Mouse (Mus musculus) hindbrain, embryonic 15.5 days (tissue): ENCODE data around the gene Gm20503. TPM values are rescaled to one million over a fixed set of nuclear protein-coding genes. Genes with fewer than 3 reads are reported as not detected.

ENCODE experiments used
- ATAC-seq: fragments of 200-750 bp; cut with Nextera tagmentation; 2 replicates; pipeline ENCODE4 v1.8.0; 2017; ENCODE audit warnings: low read depth, moderate number of reproducible peaks, moderate TSS enrichment; ENCODE audit not compliant: low FRiP score
- H3K27ac ChIP-seq: fragments of 300-500 bp; sonication (generic); replicated peaks from 2 replicates; pipeline ENCODE4 v1.5.1; 2015; ENCODE audit warnings: mild to moderate bottlenecking, inconsistent platforms
- H3K27me3 ChIP-seq: fragments of 300-500 bp; sonication (generic); 2 replicates; pipeline ENCODE4 v1.6.1; 2015; ENCODE audit warnings: control low read depth, inconsistent platforms
- H3K36me3 ChIP-seq: fragments of 300-500 bp; sonication (generic); 2 replicates; pipeline ENCODE4 v1.6.1; 2015; ENCODE audit warnings: control low read depth, inconsistent platforms
- H3K4me1 ChIP-seq: fragments of 300-500 bp; sonication (generic); replicated peaks from 2 replicates; pipeline ENCODE4 v1.6.1; 2015; ENCODE audit warnings: control low read depth, inconsistent platforms
- H3K4me2 ChIP-seq: fragments of 300-500 bp; sonication (generic); 2 replicates; pipeline ENCODE4 v1.6.1; 2015; ENCODE audit warnings: moderate library complexity, mild to moderate bottlenecking, inconsistent platforms
- H3K4me3 ChIP-seq: fragments of 300-500 bp; sonication (generic); 2 replicates; pipeline ENCODE4 v1.5.1; 2015; ENCODE audit warnings: mild to moderate bottlenecking, inconsistent platforms
- H3K9ac ChIP-seq: fragments of 300-500 bp; sonication (generic); 2 replicates; pipeline ENCODE4 v1.6.1; 2015; ENCODE audit warnings: inconsistent platforms
- H3K9me3 ChIP-seq: fragments of 300-500 bp; sonication (generic); 2 replicates; pipeline ENCODE4 v1.6.1; 2016; ENCODE audit warnings: control low read depth, inconsistent platforms
- WGBS: fragments of 180-500 bp; shearing (Covaris S2); methylation state at CpG from one replicate; pipeline ENCODE4 v1.1.7; 2015; 5-methylcytosine and 5-hydroxymethylcytosine counted together
- polyA plus RNA-seq: library from polyadenylated mRNA; unstranded; fragments of >200 nt; fragmentation: Nextera tagmentation; extraction: Ambion mirVana; gene quantifications from 2 replicates; pipeline ENCODE4 v1.2.1, GENCODE M21; 2015

Gm20503 gene
- polyA plus RNA-seq, 1 experiment from 2014 or later, result 8.9 TPM

DNA sequence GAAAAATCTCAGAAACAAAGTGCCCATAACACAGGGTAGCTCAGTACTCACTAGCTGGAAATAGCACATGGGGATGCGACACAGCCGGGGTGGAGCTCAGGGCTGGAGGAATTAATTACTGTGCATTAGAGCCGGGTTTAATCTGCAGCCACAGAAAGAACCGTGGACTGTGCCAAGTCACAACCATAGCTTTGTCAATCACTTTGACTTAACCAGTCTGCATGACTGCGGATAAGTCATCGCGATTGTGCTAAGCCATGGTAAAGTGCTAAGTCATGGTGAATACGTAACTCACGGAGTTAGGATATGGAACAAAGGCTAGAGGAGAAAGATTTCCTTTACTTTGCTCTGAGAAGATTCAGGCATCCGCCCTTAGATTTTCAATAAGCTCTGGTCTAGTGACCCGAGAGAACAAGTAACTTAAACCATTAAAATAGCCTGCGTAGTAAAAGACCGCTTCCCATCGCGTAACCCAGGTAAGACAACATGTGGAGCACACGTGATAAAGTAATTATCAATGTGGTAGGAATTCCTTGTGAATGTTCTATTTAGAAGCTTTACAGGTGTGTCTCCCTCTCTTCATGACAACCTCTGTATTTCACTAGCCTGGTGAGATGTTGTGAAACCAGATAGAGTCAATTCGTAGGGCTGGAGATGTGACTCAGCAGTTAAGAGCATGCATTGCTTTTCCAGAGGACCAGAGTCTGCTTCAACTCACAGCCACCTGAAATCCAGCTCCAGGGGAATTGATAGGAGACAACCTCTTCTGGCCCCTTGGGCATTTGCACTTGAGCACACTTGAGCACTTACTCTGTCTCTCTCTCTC lies 12.2 kb upstream of the Gm20503 start:
- Histone ChIP-seq H3K9ac (no peak overlapping the region), H3K4me2 (no peak overlapping the region), H3K27ac (no peak overlapping the region), H3K36me3 (no peaks in the 10 kb centered on the region), H3K4me3 (no peak overlapping the region), H3K4me1 (no peaks in the 10 kb centered on the region; the same call in 1 of the 2 replicates), H3K9me3 (no peaks in the 10 kb centered on the region), H3K27me3 (no peaks in the 10 kb centered on the region)
- WGBS, result 85% methylated on average over 17 of the region's 17 CpGs
- no peak for ATAC-seq

DNA sequence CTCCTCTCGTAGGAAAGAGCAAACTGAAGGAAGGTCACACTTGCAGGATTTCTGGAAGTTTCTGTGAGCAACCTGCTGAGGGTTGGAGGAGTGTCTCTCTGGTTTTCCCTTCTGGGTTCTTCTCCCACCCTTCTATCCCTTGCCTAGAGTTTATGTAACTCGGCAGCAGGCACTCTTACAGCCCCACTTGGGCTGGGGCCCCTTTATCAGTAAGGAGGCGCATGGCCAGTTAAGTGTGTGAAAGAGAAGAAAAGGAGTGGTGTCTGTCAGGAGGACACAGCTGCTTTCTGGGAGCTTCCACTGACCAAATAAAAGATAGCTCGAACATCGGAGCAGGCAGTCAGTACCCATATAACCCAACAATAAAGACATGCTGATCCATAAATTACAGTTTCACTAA lies 10.8 kb upstream of the Gm20503 start:
- Histone ChIP-seq H3K9ac (no peak overlapping the region), H3K4me1 (no peaks in the 10 kb centered on the region; the same call in 1 of the 2 replicates), H3K4me2 (no peak overlapping the region), H3K27ac (no peak overlapping the region), H3K9me3 (no peaks in the 10 kb centered on the region), H3K27me3 (no peaks in the 10 kb centered on the region), H3K4me3 (no peak overlapping the region), H3K36me3 (no peaks in the 10 kb centered on the region)
- WGBS, result 81% methylated on average over 5 of the region's 5 CpGs
- no peak for ATAC-seq

DNA sequence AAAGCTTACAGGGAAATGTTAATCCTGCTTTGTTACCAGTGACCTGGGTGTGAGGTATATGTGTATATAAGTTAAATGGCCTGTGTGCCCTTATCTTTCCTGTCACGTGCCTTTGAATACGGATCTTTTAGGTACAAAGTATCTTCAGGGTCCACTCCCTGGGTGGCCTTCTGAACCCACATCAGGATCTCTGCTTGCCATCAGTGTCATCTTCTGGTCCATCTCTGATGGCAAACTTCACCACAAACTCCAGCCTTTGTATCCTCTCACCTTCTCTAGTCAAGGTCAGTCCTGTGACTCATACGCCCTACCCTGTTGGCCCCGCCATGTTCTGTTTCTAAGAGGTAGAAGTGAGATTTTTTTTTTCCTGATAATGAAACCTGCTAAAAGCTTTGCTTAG lies 8.2 kb upstream of the Gm20503 start, which contains the start of gene Dnajc25:
TSS of gene Dnajc25 (plus strand) at position 301 of the 400 bp plus-strand sequence.
- H3K4me1 ChIP-seq, result no peaks in the 10 kb centered on the region
- H3K9ac ChIP-seq, result no peak within 1 kb of the TSS
- no peak within 1 kb of the TSS for H3K4me3 ChIP-seq
- no peak within 1 kb of the TSS for H3K27ac ChIP-seq
- H3K4me2 ChIP-seq, result no peak within 1 kb of the TSS
- WGBS, result 93% methylated on average over 4 of the region's 4 CpGs
- H3K36me3 ChIP-seq, result no peaks in the 10 kb centered on the region
- ATAC-seq, result no peak
- H3K9me3 ChIP-seq, result no peaks in the 10 kb centered on the region
- H3K27me3 ChIP-seq, result no peaks in the 10 kb centered on the region

DNA sequence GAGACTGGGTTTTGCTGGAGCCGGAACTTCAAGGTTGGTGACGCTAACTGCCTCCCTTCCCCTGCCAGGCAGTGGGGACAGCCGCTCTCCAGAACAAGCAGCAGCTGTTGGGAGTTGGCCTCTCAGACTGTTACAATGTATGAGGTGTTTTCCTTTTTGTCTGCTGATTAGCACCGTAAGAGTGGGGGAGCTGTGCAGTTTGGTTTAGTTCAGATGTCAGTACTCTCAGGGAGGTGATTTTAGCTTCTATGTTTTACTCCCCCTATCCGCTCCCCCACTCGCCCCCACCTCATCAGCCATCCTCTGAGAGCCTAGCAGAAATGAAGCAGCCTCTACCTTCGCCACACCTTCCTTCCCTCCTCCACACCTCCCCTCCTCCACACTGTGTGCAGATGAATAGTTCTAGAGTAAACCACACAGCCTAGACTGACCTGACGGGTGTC lies 7.7 kb upstream of the Gm20503 start:
- Histone ChIP-seq H3K36me3 (no peaks in the 10 kb centered on the region), H3K4me3 (no peak overlapping the region), H3K4me2 (no peak overlapping the region), H3K9ac (no peak overlapping the region), H3K9me3 (no peaks in the 10 kb centered on the region), H3K27ac (no peak overlapping the region), H3K4me1 (no peaks in the 10 kb centered on the region), H3K27me3 (no peaks in the 10 kb centered on the region)
- ATAC-seq, result no peak
- 82% methylated on average over 8 of the region's 8 CpGs for WGBS

DNA sequence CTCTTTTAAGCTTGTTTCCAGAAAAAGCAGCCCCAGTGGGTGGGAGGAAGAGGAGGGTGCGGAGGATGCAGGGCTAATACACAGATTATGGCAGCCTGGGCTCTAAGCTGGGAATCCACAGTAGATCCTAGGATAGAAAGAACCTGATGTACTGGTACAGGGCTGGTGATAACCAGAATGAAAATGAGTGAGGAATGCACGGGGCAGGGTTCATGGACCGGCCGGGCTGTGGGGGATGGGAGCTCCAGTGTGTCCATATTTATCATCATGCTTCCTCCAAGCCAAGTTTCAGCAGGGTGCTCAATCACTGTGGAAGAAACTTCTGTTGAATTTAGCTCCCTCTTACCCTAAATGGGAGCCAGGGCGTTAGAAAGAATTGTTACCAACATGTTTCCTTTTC lies 5.9 kb upstream of the Gm20503 start:
- no peak overlapping the region for H3K4me3 ChIP-seq
- H3K27me3 ChIP-seq, result no peaks in the 10 kb centered on the region
- no peak overlapping the region for H3K9ac ChIP-seq
- H3K36me3 ChIP-seq, result no peaks in the 10 kb centered on the region
- ATAC-seq, result no peak
- no peaks in the 10 kb centered on the region for H3K4me1 ChIP-seq
- no peaks in the 10 kb centered on the region for H3K9me3 ChIP-seq
- WGBS, result 76% methylated on average over 5 of the region's 5 CpGs
- no peak overlapping the region for H3K27ac ChIP-seq
- H3K4me2 ChIP-seq, result no peak overlapping the region

DNA sequence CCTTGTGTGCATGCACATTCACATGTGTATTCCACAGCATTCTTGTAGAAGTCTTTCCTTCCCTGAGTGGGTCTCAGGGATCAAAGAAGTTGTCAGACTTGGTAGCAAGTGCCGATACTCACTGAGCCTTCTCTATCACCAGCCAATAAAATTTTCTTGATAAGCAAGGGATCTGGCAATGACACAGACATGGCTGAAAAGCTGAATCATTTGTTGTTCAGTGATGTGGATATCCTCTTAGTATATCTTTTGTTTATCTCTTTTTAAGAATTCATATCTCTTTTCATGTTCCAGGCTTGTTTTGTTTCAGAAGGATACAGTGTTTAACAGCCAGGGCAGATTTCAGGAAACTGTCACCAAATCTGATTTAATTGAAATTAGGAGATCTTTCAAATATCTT lies 4.3 kb upstream of the Gm20503 start:
- ATAC-seq, result no peak
- no peak overlapping the region for H3K9ac ChIP-seq
- H3K27me3 ChIP-seq, result no peaks in the 10 kb centered on the region
- no peak overlapping the region for H3K4me2 ChIP-seq
- 83% methylated on average over 1 of the region's 1 CpGs for WGBS
- no peaks in the 10 kb centered on the region for H3K9me3 ChIP-seq
- no peaks in the 10 kb centered on the region for H3K36me3 ChIP-seq
- no peak overlapping the region for H3K4me3 ChIP-seq
- H3K27ac ChIP-seq, result no peak overlapping the region
- peaks cover 5% of the 10 kb centered on the region; the same call in 1 of the 2 replicates for H3K4me1 ChIP-seq

DNA sequence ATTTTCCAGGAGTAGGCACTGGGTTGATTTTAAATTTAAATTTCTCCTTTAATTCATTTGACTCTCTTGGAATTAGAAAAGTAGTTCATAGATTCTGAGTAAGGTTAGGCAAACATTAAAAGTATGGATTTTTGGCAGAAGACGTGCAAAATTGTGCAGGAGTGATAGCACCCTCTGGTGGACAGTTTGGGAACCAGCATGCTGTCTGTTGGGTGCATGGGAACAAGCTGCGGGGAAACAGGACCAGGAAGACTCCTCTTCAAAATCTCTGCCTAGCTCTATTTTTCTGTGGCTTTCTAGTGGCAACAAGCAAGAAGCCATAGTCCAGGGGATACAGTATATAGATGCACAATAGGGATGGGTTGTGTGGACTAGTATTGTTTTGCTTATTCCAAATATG lies 3.3 kb upstream of the Gm20503 start:
- H3K9me3 ChIP-seq, result no peaks in the 10 kb centered on the region
- 5% methylated on average over 2 of the region's 2 CpGs for WGBS
- no peak overlapping the region for H3K4me2 ChIP-seq
- H3K27me3 ChIP-seq, result no peaks in the 10 kb centered on the region
- no peaks in the 10 kb centered on the region for H3K36me3 ChIP-seq
- no peak overlapping the region for H3K27ac ChIP-seq
- H3K4me3 ChIP-seq, result no peak overlapping the region
- no peak for ATAC-seq
- no peak overlapping the region for H3K9ac ChIP-seq
- H3K4me1 ChIP-seq, result peaks cover 15% of the 10 kb centered on the region

DNA sequence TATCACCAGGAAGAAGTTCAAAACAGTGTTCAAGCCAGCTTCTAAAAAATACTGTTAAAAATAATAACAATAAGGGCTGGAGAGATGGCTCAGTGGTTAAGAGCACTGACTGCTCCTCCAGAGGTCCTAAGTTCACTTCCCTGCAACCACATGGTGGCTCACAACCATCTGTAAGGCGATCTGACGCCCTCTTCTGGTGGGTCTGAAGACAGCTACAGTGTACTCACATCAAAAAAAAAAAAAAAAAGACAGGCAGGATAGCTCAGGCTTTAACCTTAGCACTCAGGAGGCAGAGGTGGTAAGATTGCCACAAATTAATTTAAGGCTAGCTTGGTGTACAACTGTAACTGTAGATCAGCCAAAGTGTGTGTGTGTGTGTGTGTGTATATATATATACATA lies 2.4 kb upstream of the Gm20503 start:
- ATAC-seq, result no peak
- Histone ChIP-seq H3K27ac (no peak overlapping the region), H3K9ac (no peak overlapping the region), H3K4me1 (peaks cover 24% of the 10 kb centered on the region), H3K4me2 (no peak overlapping the region), H3K4me3 (no peak overlapping the region), H3K9me3 (no peaks in the 10 kb centered on the region), H3K36me3 (no peaks in the 10 kb centered on the region), H3K27me3 (no peaks in the 10 kb centered on the region)
- 2% methylated on average over 2 of the region's 2 CpGs for WGBS

DNA sequence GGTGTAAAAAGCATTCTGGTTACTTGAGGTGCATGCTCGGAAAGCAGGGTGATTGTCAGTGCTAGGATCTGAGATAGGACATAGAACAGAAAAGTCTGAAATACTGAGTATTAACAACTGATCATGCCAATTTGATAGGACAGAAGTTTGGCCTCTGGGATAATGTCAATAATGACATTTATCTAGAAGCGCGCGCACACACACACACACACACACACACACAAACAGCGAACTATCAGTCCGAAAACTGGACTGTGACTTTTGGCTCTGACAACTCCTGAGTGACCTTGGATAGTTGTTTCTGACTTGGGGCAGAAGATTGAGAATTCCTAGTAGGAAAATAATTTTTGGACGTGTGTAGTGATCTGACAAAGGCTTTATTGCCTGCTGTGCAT lies 793 bp downstream of the Gm20503 start:
- Histone ChIP-seq H3K4me1 (peaks cover 27% of the 10 kb centered on the region), H3K36me3 (no peaks in the 10 kb centered on the region), H3K9ac (peak overlapping the region; percentile 85), H3K9me3 (no peaks in the 10 kb centered on the region), H3K4me2 (peak overlapping the region; percentile 63), H3K4me3 (peak overlapping the region; percentile 78), H3K27me3 (no peaks in the 10 kb centered on the region), H3K27ac (no peak overlapping the region)
- ATAC-seq, result no peak
- 32% methylated on average over 7 of the region's 7 CpGs for WGBS

DNA sequence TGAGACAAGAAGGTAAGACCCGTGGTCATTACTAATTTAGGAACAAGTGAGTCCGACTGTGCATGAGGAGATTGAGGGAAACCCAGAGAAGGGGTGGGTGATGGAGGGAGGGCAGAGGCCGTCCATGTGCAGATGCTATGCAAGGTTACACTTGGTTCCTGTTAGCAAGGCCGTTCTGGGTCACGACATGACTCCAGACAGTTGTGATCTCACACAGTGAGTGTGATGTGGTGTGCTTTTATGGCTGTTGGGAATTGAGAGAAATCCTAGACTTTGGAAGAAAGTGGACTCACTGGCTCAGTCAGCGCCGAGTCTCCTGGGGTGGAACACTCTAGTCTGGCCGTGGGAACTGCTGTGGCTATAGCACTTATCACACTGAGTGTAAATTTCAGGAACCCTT lies 3.2 kb downstream of the Gm20503 start:
- Histone ChIP-seq H3K4me2 (no peak overlapping the region), H3K27me3 (no peaks in the 10 kb centered on the region), H3K4me1 (peaks cover 27% of the 10 kb centered on the region), H3K36me3 (no peaks in the 10 kb centered on the region), H3K4me3 (no peak overlapping the region), H3K9ac (no peak overlapping the region), H3K27ac (no peak overlapping the region), H3K9me3 (no peaks in the 10 kb centered on the region)
- ATAC-seq, result no peak
- WGBS, result 69% methylated on average over 8 of the region's 8 CpGs

DNA sequence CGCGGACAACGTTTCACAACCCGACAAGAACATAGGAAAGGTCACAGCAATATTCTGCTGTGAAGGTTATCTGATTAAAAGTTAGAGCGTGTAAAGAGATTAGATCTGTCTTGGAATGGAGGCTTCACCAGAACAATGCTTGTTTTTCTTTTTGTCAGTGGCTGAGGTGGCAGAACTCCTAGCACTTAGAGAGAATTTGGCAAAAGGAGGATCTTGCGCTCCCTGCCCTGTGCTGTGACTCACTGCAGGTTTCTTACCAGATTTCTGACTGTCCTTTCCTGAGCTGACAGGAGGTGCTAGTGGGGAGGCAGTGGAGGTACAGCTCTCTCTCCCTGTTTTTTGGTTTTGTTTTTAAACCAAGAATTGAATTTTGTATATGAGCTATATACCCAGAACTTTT lies 4.0 kb downstream of the Gm20503 start:
- no peak overlapping the region for H3K27ac ChIP-seq
- H3K36me3 ChIP-seq, result no peaks in the 10 kb centered on the region
- 80% methylated on average over 6 of the region's 6 CpGs for WGBS
- no peak overlapping the region for H3K4me2 ChIP-seq
- no peak overlapping the region for H3K9ac ChIP-seq
- no peak for ATAC-seq
- H3K9me3 ChIP-seq, result no peaks in the 10 kb centered on the region
- H3K27me3 ChIP-seq, result no peaks in the 10 kb centered on the region
- no peak overlapping the region for H3K4me3 ChIP-seq
- H3K4me1 ChIP-seq, result peaks cover 27% of the 10 kb centered on the region

DNA sequence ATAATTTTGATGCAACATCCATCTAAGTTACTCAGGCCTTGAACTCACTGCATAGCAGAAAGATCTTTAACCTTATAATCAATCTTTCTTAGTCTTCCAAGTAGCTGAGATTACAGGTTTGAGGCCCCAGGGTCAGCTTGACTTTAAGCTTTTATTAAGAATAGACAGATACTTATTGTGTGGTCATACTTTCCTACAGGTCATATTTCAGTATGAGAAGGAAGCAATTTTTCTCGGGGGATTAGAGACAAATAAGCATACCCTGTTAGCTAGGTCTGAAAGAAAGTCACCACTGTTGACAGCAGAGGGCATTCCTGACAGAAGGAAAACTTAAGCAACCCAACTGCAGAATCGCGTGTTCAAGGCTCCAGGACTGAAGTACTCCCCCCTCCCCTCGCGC lies 5.0 kb downstream of the Gm20503 start:
- Histone ChIP-seq H3K9me3 (no peaks in the 10 kb centered on the region), H3K27me3 (no peaks in the 10 kb centered on the region), H3K36me3 (no peaks in the 10 kb centered on the region), H3K4me1 (peaks cover 24% of the 10 kb centered on the region), H3K9ac (no peak overlapping the region), H3K4me2 (no peak overlapping the region), H3K4me3 (no peak overlapping the region), H3K27ac (no peak overlapping the region)
- ATAC-seq, result no peak
- 88% methylated on average over 5 of the region's 5 CpGs for WGBS

DNA sequence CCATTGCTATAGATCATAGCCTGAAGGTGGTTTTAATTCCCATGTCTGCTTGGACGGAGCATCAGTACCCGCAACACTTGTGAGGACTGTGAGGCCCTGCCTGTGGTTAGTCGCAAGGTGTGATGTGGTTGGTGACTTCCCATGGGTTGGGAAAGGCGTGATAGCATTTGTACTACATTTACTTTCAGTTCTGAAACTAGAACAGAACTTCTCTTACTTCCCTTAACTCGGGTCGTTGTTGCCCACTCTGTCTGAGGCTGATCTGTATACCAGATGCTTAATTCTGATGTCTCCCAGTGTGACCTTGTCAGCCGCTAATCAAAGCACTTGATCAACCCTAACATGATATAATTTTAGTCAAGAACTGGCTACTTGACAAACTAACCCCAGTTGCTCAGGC lies 6.2 kb downstream of the Gm20503 start:
- H3K9me3 ChIP-seq, result no peaks in the 10 kb centered on the region
- H3K4me2 ChIP-seq, result no peak overlapping the region
- no peaks in the 10 kb centered on the region for H3K36me3 ChIP-seq
- peaks cover 17% of the 10 kb centered on the region for H3K4me1 ChIP-seq
- H3K4me3 ChIP-seq, result no peak overlapping the region
- H3K27ac ChIP-seq, result no peak overlapping the region
- no peak overlapping the region for H3K9ac ChIP-seq
- WGBS, result 97% methylated on average over 7 of the region's 7 CpGs
- ATAC-seq, result no peak
- no peaks in the 10 kb centered on the region for H3K27me3 ChIP-seq
